Mouse (Mus musculus): Measurements from ENCODE around the gene Skint8. TPM values are rescaled to one million over a fixed set of nuclear protein-coding genes. Genes with fewer than 3 reads are reported as not detected.
"Not testable (repeated sequence)": the region's sequence is repeated elsewhere in the genome, so short reads cannot be mapped to it uniquely, and the experiment has no call there.

Gene Skint8
- total RNA-seq (2021), result not detected

DNA sequence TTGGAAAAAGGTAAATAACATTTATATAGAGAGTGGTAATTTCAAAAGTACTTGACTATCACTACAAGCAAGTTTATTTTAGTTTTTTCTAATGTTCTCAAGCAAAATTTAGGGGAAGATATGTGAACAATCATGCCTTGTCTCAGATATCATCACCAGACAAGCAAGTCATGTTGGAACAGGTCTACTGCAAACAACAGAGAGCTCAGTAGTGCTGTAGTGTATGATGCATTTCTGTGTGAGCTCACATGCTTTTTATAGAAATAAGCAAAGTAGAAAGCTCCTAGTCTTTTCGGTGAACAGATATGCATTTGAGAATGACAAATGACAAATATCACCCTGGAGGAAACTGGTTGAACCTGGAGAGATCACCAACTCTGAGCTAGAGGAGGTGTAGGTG lies at the start of gene Skint8:
Gene Skint8, plus strand, starts transcription at position 301 of the 400 bp plus-strand sequence.
- DNase-seq (ENCODE audit: extremely low spot score in 1 of 2, low spot score in 1 of 2), result no peak

DNA sequence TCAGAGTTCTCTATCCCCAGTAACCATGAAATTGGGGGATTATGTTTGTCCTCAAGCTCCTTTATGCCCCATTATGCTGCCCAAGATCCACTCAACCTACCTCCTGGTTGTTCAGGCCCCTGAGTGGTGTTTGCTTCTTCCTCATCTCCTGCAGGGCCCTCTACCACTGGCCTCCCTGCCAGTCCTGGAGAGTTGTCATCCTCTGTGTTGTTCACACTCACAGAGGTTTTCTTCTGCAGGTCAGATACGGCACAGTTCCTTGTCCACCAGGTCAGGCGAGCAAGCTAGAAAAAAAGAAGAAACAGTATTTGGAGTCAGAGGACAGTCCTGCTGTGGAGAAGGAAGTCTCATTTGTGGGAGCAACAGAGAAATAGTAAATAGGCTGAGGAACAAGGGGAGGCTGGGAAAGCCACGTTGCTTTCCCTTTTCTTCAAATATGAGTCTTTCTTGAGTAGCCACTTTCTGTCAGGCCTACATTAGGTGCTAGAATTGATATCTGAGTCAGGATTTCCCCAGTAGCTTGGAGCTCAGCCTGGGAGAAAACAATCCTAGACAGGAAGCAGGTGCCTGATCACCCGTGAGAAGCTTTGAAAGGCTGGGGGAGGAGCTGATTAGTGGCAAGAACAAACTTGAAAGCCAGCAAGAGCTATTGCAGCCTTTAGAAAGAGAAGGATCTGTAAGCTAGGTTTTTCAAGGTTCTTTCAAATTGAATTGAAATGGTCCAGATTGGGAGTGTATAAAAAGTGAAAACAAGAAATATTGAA lies 38.9 kb upstream of the Skint8 start:
- DNase-seq (ENCODE audit: extremely low spot score in 1 of 2, low spot score in 1 of 2), result no peak

DNA sequence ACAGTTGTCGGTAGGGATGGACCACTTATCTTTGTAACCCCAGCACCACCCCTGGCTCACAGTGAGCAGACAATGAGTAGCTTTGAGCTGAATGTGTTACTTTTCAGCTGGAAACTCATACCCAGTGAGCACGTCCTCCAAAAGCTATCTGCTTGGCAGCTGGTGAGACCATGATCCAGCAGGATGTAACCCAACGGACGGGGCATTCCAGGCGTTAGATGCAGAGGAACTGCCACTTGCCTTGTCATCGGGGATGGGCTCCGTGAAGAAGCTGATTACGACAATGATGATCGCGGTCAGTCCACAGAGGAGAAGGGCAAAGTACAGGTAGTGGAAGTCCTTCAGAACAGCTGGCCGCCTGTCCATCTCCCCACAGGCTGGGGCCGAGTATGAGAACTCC lies 35.6 kb upstream of the Skint8 start:
- no peak for DNase-seq (ENCODE audit: extremely low spot score in 1 of 2, low spot score in 1 of 2)

DNA sequence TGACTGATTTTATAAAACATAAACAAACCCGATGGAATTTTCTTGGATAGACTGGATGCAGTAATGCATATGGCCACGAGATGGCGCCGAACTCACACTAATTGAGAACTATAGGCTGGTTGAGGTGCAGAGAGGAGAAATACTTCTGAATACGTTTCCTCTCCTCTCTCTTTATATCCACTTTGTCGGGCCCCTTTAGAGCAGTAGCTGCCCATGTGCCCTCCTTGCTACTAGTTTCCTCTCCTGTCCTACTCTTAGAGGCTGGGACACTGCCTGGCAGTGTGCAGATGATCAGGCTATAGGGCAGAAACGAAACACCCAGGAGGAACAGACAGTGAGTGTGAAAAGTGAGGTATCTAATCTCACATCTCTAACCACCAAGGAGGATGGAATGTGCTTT lies 33.2 kb upstream of the Skint8 start:
- peak; percentile 55 to 82 for DNase-seq (ENCODE audit: extremely low spot score in 1 of 2, low spot score in 1 of 2)

DNA sequence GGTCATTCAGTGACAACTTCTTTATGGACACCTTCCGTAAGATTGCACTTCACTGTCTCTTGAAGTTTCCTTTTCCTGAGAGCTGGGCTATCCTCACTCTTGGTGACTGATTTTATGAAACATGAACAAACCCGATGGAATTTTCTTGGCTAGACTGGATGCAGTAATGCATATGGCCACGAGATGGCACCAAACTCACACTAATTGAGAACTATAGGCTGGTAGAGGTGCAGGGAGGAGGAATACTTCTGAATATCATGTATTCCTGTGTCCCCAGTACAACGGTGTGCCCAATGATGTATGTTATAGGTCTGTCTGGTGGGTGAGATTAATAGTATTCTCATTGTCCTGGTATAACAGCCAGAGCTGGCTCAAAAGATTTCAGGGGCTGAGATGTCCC lies 32.6 kb upstream of the Skint8 start:
- DNase-seq (ENCODE audit: extremely low spot score in 1 of 2, low spot score in 1 of 2), result peak; percentile 61 to 87

DNA sequence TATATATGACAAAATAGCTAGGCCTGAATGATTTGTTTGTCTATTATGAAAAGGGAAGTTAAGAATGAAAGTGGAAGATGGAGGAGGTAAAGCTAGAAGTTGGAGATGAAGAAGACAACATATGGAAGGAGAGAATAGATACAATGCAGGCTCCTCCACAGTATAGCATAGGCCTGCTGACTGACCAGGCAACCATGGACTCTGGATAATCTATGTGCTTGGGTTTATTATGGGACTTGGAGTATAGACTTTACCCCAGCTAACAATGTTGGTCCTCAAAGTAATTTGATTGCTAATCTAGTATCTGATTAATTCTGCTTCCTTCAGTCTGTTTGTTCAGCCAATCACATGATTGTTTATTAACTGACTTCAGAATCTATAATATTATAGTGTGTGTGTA lies 27.1 kb upstream of the Skint8 start:
- DNase-seq (ENCODE audit: extremely low spot score in 1 of 2, low spot score in 1 of 2), result no peak

DNA sequence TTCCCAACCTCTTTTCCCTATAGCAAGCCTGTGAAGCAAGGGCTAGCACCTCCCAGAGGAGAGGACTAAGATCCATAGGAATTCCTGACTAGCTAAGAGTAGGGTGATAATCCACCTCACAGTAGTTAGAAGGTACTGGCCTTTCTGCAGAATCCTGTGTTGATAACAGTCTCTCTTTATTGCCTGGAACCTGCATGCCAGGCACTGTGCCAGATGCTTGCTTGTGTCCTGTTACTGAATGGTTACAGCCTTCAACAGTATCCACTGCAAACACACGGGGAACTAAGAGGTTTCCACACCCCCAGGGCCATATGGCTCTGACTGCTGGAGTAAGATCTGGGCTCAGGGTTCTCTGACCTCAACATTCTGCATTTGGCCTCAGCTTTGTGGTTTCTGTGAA lies 21.4 kb upstream of the Skint8 start:
- no peak for DNase-seq (ENCODE audit: extremely low spot score in 1 of 2, low spot score in 1 of 2)

DNA sequence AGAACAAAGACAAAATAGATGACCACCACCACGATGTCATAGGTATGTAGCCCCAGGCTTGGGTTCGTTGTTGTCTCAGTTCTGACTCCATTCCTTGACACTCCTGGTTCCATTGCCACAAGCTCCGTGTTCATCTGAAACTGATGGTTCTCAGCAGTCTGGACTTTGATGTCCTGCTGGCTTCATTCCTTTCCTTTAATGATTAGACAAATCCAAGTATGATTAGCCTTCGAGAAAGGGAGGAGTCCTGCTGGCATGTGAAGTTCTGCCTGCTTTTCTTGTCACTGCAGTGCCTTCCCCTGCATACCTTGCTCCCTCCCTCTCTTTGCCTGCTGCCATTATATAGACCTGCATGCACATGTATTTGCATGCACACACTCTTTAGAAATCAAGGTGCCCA lies 20.6 kb upstream of the Skint8 start:
- DNase-seq (ENCODE audit: extremely low spot score in 1 of 2, low spot score in 1 of 2), result no peak

DNA sequence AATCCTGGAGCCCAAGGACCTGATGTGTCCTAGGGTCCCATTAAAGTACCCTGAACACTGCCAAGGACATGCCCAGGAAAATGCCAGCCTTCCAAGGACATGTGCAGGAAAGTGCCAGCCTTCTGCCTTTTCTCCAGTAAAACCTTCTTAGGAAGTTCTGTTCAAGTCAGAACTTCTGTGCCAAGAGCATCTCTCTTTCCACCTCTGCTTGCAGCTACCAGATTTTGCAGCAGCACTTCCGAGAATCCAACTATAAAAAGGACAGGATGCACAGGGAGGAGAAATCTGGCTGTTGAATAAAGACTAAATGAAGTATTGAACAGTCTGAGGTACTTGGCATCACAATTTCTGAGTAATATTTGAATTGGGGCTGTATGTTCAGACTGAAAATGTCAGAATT lies 18.7 kb upstream of the Skint8 start:
- DNase-seq (ENCODE audit: extremely low spot score in 1 of 2, low spot score in 1 of 2), result not testable (repeated sequence)

DNA sequence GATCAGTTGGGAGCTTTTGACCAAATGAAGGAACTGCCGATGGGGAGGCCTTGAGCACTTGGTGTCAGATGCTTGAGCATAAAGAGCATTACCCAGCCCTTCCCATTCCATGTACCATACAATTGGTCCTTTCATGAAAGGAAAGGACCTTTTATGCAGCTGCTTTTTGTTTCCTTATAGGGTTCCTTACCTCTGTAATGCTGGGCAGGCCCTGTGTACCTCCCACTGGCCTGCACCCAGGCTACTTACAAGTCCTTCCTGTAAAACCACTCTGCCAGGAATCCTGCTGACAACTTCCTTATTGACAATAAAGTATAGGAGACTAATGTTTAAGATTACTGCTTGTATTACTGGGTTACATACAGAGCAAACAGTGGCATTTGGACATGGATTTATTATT lies 17.7 kb upstream of the Skint8 start:
- no peak for DNase-seq (ENCODE audit: extremely low spot score in 1 of 2, low spot score in 1 of 2)

DNA sequence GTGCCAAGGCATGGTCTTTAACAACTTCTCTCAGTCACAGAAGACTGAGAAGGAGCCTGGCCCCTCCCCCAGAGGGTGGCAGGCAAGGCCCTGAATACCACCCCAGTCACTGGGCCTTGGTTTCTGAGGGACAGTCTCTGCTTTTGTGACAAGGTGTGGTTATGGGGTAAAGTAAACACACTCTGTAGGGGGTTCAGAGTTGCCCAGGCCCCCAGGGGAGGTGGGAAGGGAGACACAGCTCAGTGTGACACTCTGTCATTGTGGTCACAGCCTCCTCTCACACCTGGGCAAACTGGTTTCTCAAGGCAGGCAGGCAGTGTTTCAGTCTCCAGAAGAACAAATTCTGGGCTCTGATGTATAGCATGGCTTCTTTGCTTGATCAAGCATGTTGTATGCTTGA lies 16.4 kb upstream of the Skint8 start, which contains the start of gene Slc5a9:
Gene Slc5a9, minus strand, starts transcription at position 144 of the 400 bp plus-strand sequence.
- DNase-seq (ENCODE audit: extremely low spot score in 1 of 2, low spot score in 1 of 2), result no peak

DNA sequence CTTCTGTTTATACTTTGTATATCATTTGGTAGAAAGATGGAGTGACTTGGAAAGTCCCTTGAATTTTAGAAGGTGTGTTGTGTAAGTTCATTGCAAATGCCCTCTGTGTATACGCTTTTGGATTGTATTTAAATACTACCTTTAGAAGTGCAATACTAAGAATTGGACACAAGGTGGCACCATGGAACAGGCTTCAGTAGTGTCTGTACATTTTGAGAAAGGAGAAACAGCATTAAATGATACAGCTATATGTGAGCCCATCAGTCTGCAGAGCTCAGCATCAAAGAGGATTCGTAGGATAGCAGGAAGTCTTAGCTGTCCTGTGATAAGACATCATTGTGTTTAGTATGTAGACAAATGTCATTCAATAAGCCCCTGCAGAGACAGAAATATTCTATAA lies 11.3 kb upstream of the Skint8 start:
- DNase-seq (ENCODE audit: extremely low spot score in 1 of 2, low spot score in 1 of 2), result no peak

DNA sequence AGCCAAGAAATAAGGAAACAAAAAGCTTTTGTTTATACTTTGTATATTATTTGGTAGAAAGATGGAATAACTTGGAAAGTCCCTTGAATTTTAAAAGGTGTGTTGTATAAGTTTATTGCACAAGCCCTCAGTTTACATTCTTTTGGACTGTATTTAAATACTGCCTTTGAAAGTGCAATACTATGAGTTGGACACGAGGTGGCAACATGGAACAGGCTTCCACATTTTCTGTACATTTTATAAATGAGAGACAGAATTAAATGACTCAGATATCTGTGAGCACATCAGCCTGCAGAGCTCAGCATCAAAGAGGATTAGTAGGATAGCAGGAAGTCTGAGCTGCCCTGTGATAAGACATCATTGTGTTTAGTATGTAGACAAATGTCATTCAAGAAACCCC lies 42.1 kb downstream of the Skint8 start:
- DNase-seq (ENCODE audit: extremely low spot score in 1 of 2, low spot score in 1 of 2), result no peak

DNA sequence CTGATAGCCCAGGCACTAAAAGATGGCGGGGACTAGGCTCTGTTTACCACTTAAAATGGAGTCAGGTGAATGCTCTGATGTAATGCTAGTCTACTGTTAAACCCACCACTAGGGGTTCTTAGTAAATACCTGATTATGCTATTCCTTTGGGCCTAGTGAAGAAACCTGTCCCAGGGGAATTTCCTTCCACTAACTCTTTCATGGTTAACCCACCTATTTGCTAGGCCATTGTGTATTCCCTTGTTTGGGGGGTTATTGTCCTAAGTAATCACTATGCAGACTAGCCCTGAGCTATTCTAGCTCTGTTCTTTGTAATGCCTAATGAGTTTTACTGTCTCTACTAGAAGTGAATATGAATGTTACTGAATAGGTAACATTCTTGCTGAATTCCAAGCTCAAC lies 44.0 kb downstream of the Skint8 start:
- DNase-seq (ENCODE audit: extremely low spot score in 1 of 2, low spot score in 1 of 2), result not testable (repeated sequence)

DNA sequence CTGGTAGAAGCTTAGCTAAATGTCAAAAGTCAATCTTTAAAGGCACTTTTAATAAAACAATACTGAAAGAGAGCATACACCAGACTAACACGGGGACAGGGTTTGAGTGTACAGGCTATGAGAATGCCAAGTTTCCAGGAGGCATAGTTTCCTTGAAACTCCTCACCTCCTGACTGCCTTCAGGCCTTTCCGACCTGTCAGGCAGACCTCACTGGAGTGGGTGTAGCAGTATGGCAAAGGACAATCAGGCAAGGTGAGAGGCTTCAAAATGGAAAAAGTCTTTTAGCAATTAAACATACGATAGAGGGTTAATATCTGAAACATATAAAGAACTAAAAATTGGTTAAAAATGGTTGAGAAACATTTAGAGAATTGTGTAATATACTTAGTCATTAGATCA lies 44.5 kb downstream of the Skint8 start:
- DNase-seq (ENCODE audit: extremely low spot score in 1 of 2, low spot score in 1 of 2), result no peak

DNA sequence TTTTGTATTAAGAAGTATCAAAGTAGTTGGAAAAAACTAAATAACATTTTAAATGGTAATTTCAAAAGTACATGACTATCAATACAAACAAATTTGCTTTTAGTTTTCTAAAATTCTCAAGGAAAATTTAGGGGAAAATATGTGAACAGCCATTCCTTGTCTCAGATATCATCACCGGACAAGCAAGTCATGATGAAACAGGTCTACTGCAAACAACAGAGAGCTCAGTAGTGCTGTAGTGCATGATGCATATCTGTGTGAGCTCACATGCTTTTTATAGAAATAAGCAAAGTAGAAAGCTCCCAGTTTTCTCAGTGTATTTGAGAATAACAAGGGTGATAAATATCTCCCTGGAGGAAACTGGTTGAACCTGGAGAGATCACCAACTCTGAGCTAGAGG lies 53.4 kb downstream of the Skint8 start, which contains the start of gene Skint7:
Gene Skint7, plus strand, starts transcription at position 301 of the 400 bp plus-strand sequence.
- no peak for DNase-seq (ENCODE audit: extremely low spot score in 1 of 2, low spot score in 1 of 2)

Other genes starting within 250 kb of the Skint8 start
- 1 to 10 TPM; 3.6 to 4.6 TPM for gene Spata6, start 199.4 kb upstream of the Skint8 start, total RNA-seq (2021)
- not detected for gene Slc5a9, start 16.5 kb upstream of the Skint8 start, total RNA-seq (2021)
- under 1 TPM; 0.33 to 0.44 TPM for gene Skint7, start 53.5 kb downstream of the Skint8 start, total RNA-seq (2021)
- not detected for gene Skint1, start 86.9 kb downstream of the Skint8 start, total RNA-seq (2021)
- not detected for gene Skint4, start 152.6 kb downstream of the Skint8 start, total RNA-seq (2021)